Mouse (Mus musculus) midbrain, embryonic 13.5 days (tissue): ENCODE results near the gene 2200002J24Rik. TPM values are rescaled to one million over a fixed set of nuclear protein-coding genes. Genes with fewer than 3 reads are reported as not detected.

Source experiments
- ATAC-seq: fragments of 200-750 bp; cut with Nextera tagmentation; 2 replicates; pipeline ENCODE4 v1.8.0; 2017; ENCODE audit warnings: mild to moderate bottlenecking, moderate TSS enrichment, moderate library complexity
- H3K27ac ChIP-seq: fragments of 300-500 bp; sonication (generic); 2 replicates; pipeline ENCODE4 v1.5.1; 2015; ENCODE audit warnings: inconsistent platforms, mild to moderate bottlenecking, moderate library complexity
- H3K27me3 ChIP-seq: fragments of 300-500 bp; sonication (generic); 2 replicates; pipeline ENCODE4 v1.6.1; 2015; ENCODE audit warnings: mild to moderate bottlenecking, inconsistent platforms
- H3K36me3 ChIP-seq: fragments of 300-500 bp; sonication (generic); 2 replicates; pipeline ENCODE4 v1.6.1; 2015; ENCODE audit warnings: mild to moderate bottlenecking, inconsistent platforms
- H3K4me1 ChIP-seq: fragments of 300-500 bp; sonication (generic); replicated peaks from 2 replicates; pipeline ENCODE4 v1.6.1; 2015; ENCODE audit warnings: inconsistent platforms
- H3K4me2 ChIP-seq: fragments of 300-500 bp; sonication (generic); replicated peaks from 2 replicates; pipeline ENCODE4 v1.6.1; 2015; ENCODE audit warnings: moderate library complexity, mild to moderate bottlenecking, inconsistent platforms
- H3K4me3 ChIP-seq: fragments of 300-500 bp; sonication (generic); replicated peaks from 2 replicates; pipeline ENCODE4 v1.5.1; 2015; ENCODE audit warnings: mild to moderate bottlenecking, inconsistent platforms
- H3K9ac ChIP-seq: fragments of 300-500 bp; sonication (generic); replicated peaks from 2 replicates; pipeline ENCODE4 v1.6.1; 2015; ENCODE audit warnings: mild to moderate bottlenecking, inconsistent platforms
- H3K9me3 ChIP-seq: fragments of 300-500 bp; sonication (generic); 2 replicates; pipeline ENCODE4 v1.6.1; 2016; ENCODE audit warnings: mild to moderate bottlenecking, inconsistent platforms
- WGBS: fragments of 180-500 bp; shearing (Covaris S2); methylation state at CpG from one replicate; pipeline ENCODE4 v1.1.7; 2015; 5-methylcytosine and 5-hydroxymethylcytosine counted together
- polyA plus RNA-seq: library from polyadenylated mRNA; unstranded; fragments of >200 nt; fragmentation: Nextera tagmentation; extraction: Ambion mirVana; gene quantifications from 2 replicates; pipeline ENCODE4 v1.2.1, GENCODE M21; 2015

The 2200002J24Rik gene
- polyA plus RNA-seq, 1 experiment from 2014 or later, result not detected

- H3K27ac ChIP-seq, result no peak overlapping the region
Observed at GRCm38 (mm10) chr7:30706214-30706882, 7.6 kb downstream of the 2200002J24Rik start.

GRCm38 (mm10) chr7:30707441-30707840 is 8.7 kb downstream of the 2200002J24Rik start:
- 88% methylated on average over 1 of the region's 1 CpGs for WGBS
- ATAC-seq, result no peak
- no peaks in the 10 kb centered on the region for H3K4me1 ChIP-seq
- H3K27me3 ChIP-seq, result no peaks in the 10 kb centered on the region
- no peak overlapping the region for H3K9ac ChIP-seq
- H3K27ac ChIP-seq, result no peak overlapping the region
- no peaks in the 10 kb centered on the region for H3K9me3 ChIP-seq
- H3K4me3 ChIP-seq, result no peak overlapping the region
- no peak overlapping the region for H3K4me2 ChIP-seq
- H3K36me3 ChIP-seq, result no peaks in the 10 kb centered on the region

More at GRCm38 (mm10) chr7:30706214-30706882, 7.6 kb downstream of the 2200002J24Rik start:
- Histone ChIP-seq H3K4me1 (no peaks in the 10 kb centered on the region), H3K4me2 (no peak overlapping the region), H3K9me3 (no peaks in the 10 kb centered on the region), H3K4me3 (no peak overlapping the region), H3K36me3 (no peaks in the 10 kb centered on the region), H3K27me3 (no peaks in the 10 kb centered on the region), H3K9ac (no peak overlapping the region)
- no peak for ATAC-seq
- 80% methylated on average over 8 of the region's 8 CpGs for WGBS

GRCm38 (mm10) chr7:30711942-30712341 is 13.2 kb downstream of the 2200002J24Rik start, which contains the start of gene Atp4a:
Atp4a (plus strand) TSS chr7:30712209.
- peaks cover 2% of the 10 kb centered on the region; the same call in 1 of the 2 replicates for H3K4me1 ChIP-seq
- 87% methylated on average over 3 of the region's 3 CpGs for WGBS
- H3K4me2 ChIP-seq, result no peak within 1 kb of the TSS
- no peak within 1 kb of the TSS for H3K9ac ChIP-seq
- no peaks in the 10 kb centered on the region for H3K9me3 ChIP-seq
- H3K36me3 ChIP-seq, result no peaks in the 10 kb centered on the region
- ATAC-seq, result no peak
- H3K4me3 ChIP-seq, result no peak within 1 kb of the TSS
- no peak within 1 kb of the TSS for H3K27ac ChIP-seq
- H3K27me3 ChIP-seq, result peaks cover 23% of the 10 kb centered on the region

- H3K9ac ChIP-seq, result peak overlapping the region; percentile 28; the same call in 1 of the 2 replicates
- H3K4me3 ChIP-seq, result peak overlapping the region; percentile 35
- 3% methylated on average over 43 of the region's 43 CpGs for WGBS
- H3K9me3 ChIP-seq, result no peaks in the 10 kb centered on the region
- peaks cover 44% of the 10 kb centered on the region for H3K27me3 ChIP-seq
- peak; percentile 92 for ATAC-seq
- peaks cover 13% of the 10 kb centered on the region for H3K4me1 ChIP-seq
- H3K27ac ChIP-seq, result no peak overlapping the region
- no peaks in the 10 kb centered on the region for H3K36me3 ChIP-seq
- H3K4me2 ChIP-seq, result peak overlapping the region; percentile 57
Observed at GRCm38 (mm10) chr7:30717006-30717715, 18.4 kb downstream of the 2200002J24Rik start.

GRCm38 (mm10) chr7:30717716-30718046 is 19.0 kb downstream of the 2200002J24Rik start:
- peaks cover 44% of the 10 kb centered on the region for H3K27me3 ChIP-seq
- no peaks in the 10 kb centered on the region for H3K36me3 ChIP-seq
- H3K9me3 ChIP-seq, result no peaks in the 10 kb centered on the region
- H3K9ac ChIP-seq, result peak overlapping the region; percentile 28; the same call in 1 of the 2 replicates
- 9% methylated on average over 14 of the region's 14 CpGs for WGBS
- peak overlapping the region; percentile 35 for H3K4me3 ChIP-seq
- H3K4me2 ChIP-seq, result peak overlapping the region; percentile 57
- no peak overlapping the region for H3K27ac ChIP-seq
- no peak for ATAC-seq
- peaks cover 13% of the 10 kb centered on the region for H3K4me1 ChIP-seq

GRCm38 (mm10) chr7:30719669-30720068 is 20.9 kb downstream of the 2200002J24Rik start:
- no peaks in the 10 kb centered on the region for H3K36me3 ChIP-seq
- H3K4me3 ChIP-seq, result no peak overlapping the region
- no peak overlapping the region for H3K27ac ChIP-seq
- ATAC-seq, result no peak
- no peaks in the 10 kb centered on the region for H3K9me3 ChIP-seq
- H3K4me2 ChIP-seq, result no peak overlapping the region
- H3K9ac ChIP-seq, result no peak overlapping the region
- H3K4me1 ChIP-seq, result peaks cover 16% of the 10 kb centered on the region
- H3K27me3 ChIP-seq, result peaks cover 44% of the 10 kb centered on the region
- WGBS, result 88% methylated on average over 5 of the region's 5 CpGs

- Histone ChIP-seq H3K4me3 (no peak overlapping the region), H3K9me3 (no peaks in the 10 kb centered on the region), H3K27me3 (peaks cover 28% of the 10 kb centered on the region), H3K36me3 (peaks cover 2% of the 10 kb centered on the region), H3K9ac (no peak overlapping the region), H3K4me2 (no peak overlapping the region), H3K27ac (no peak overlapping the region), H3K4me1 (peaks cover 16% of the 10 kb centered on the region)
- 72% methylated on average over 7 of the region's 7 CpGs for whole genome bisulfite sequencing
- no peak for ATAC-seq
Observed at GRCm38 (mm10) chr7:30721286-30721685, 22.6 kb downstream of the 2200002J24Rik start.

- Histone ChIP-seq H3K9me3 (no peaks in the 10 kb centered on the region), H3K36me3 (peaks cover 17% of the 10 kb centered on the region), H3K4me1 (peaks cover 11% of the 10 kb centered on the region), H3K27ac (no peak overlapping the region), H3K4me3 (no peak overlapping the region), H3K4me2 (no peak overlapping the region), H3K27me3 (peaks cover 8% of the 10 kb centered on the region; the same call in 1 of the 2 replicates), H3K9ac (no peak overlapping the region)
- no peak for ATAC-seq
- 78% methylated on average over 6 of the region's 6 CpGs for WGBS
Observed at GRCm38 (mm10) chr7:30723274-30723953, 24.7 kb downstream of the 2200002J24Rik start.

- H3K36me3 ChIP-seq, result peaks cover 35% of the 10 kb centered on the region
- peak overlapping the region; percentile 74 for H3K4me2 ChIP-seq
- no peaks in the 10 kb centered on the region for H3K27me3 ChIP-seq
- no peak overlapping the region for H3K27ac ChIP-seq
- no peak for ATAC-seq
- H3K4me1 ChIP-seq, result peaks cover 33% of the 10 kb centered on the region
- 93% methylated on average over 6 of the region's 6 CpGs for WGBS
- no peaks in the 10 kb centered on the region for H3K9me3 ChIP-seq
- H3K4me3 ChIP-seq, result peak overlapping the region; percentile 64
- peak overlapping the region; percentile 83; the same call in 1 of the 2 replicates for H3K9ac ChIP-seq
Observed at GRCm38 (mm10) chr7:30728214-30728613, 29.5 kb downstream of the 2200002J24Rik start.

- peaks cover 42% of the 10 kb centered on the region for H3K36me3 ChIP-seq
- ATAC-seq, result no peak; the same call in 1 of the 2 replicates
- peak overlapping the region; percentile 83 for H3K9ac ChIP-seq
- peak overlapping the region; percentile 95 for H3K27ac ChIP-seq
- no peaks in the 10 kb centered on the region for H3K27me3 ChIP-seq
- WGBS, result 8% methylated on average over 26 of the region's 26 CpGs
- peak overlapping the region; percentile 74 for H3K4me2 ChIP-seq
- H3K4me3 ChIP-seq, result peak overlapping the region; percentile 64
- H3K9me3 ChIP-seq, result no peaks in the 10 kb centered on the region
- H3K4me1 ChIP-seq, result peaks cover 31% of the 10 kb centered on the region
Observed at GRCm38 (mm10) chr7:30728739-30729395, 30.1 kb downstream of the 2200002J24Rik start.

GRCm38 (mm10) chr7:30729396-30730063 is 30.8 kb downstream of the 2200002J24Rik start, which contains the start of gene Tmem147:
Tmem147 (minus strand) TSS chr7:30729540.
- Histone ChIP-seq H3K27me3 (no peaks in the 10 kb centered on the region), H3K4me1 (peaks cover 31% of the 10 kb centered on the region), H3K27ac (peak within 1 kb of the TSS; percentile 95), H3K9ac (peak within 1 kb of the TSS; percentile 83), H3K4me3 (peak within 1 kb of the TSS; percentile 64), H3K9me3 (no peaks in the 10 kb centered on the region), H3K4me2 (peak within 1 kb of the TSS; percentile 74), H3K36me3 (peaks cover 48% of the 10 kb centered on the region)
- peak; percentile 98 for ATAC-seq
- under 1% methylated on average over 60 of the region's 60 CpGs for WGBS
